ENCODE assay signal across 22 mouse cellular contexts in the genomic region with DNA sequence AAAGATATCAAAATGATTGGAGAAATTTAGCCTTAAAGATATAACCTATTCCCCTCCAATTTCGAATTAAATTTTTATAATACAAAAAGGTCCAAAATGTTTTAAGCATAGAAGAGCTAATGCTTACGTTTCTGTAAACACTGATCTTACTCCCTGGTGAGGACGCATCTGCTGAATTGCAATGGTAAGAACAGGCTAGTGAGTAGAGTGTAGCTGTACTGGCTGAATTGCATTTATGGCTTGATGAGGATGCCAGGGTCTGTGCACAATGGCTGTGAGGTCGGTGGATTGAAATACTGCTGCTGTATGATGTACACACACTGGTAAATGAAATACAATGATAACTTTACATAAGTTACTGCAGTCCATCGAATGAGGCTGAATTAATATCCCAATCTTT.
"Had no signal": no experiment of that assay in that cellular context is flagged by ENCODE, and none has a peak within 500 bp of the region (broad histone marks: within the 10 kb centered on the region; RNA-seq: fewer than 3 reads in every experiment).

No protein-coding gene starts in this region.

- DNase-seq: heart, postnatal 10 days; heart, postnatal 14 days; heart, postnatal 36 days; heart, postnatal 4 days; kidney, adult 11 months; kidney, adult 18-20 months; kidney, adult 2 months; kidney, adult 8-10 months; kidney, adult 9 months; kidney, postnatal 10 days; kidney, postnatal 14 days; kidney, postnatal 25 days; kidney, postnatal 36 days; kidney, postnatal 4 days; layer of hippocampus, adult 9-11 months; layer of hippocampus, postnatal 36 days had no signal

- ATAC-seq: hindbrain, embryonic 16.5 days; hindbrain, postnatal 0 days; inflammation-experienced regulatory T-cells, adult 6 months; intestine, embryonic 15.5 days; intestine, embryonic 16.5 days; intestine, postnatal 0 days had no signal
